Mouse (Mus musculus): ENCODE measurements around the gene Dlg2. TPM values are rescaled to one million over a fixed set of nuclear protein-coding genes. Genes with fewer than 3 reads are reported as not detected.

Dlg2 gene
- polyA plus RNA-seq, 1 experiment: 89.8 TPM

DNA sequence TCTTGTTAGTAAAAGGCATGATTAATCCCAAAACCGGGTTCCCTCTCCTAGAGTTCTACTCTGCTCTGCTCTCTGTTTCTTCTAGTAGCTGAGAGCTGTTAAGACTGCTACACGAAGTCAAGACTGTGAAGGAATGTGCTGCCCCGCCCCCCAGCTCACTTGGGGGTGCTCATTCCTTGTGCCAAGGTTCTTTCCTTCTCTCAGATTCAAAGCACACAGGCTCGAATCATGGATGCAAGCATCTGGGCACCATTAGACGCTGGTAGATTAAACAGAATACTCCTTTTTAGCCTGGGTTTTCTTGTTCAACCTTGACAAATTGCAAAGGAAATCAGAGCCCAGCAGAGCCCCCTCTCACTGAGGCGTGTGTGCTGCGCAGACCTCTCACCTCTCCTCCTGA is 1804.5 kb downstream of the Dlg2 start:
- Histone ChIP-seq H3K4me1 (ENCODE audit: control insufficient read depth, insufficient read depth, low read length) (peaks cover 22% of the 10 kb centered on the region; the same call in 1 of the 2 replicates), H3K27ac (ENCODE audit: insufficient read depth, low read length) (no peak overlapping the region), H3K4me3 (replicated peaks; ENCODE audit: insufficient read depth, low read depth, low read length) (no peak overlapping the region), H3K27me3 (ENCODE audit: control insufficient read depth, insufficient read depth, low read length) (no peaks in the 10 kb centered on the region)
- no peak for DNase-seq
- 53% methylated on average over 7 of the region's 7 CpGs for WGBS
- TF ChIP-seq CTCF (IDR thresholded peaks at IDR 0.05; ENCODE audit: borderline replicate concordance, insufficient read depth, low read depth, low read length): no peak
- no peak for TF ChIP-seq POLR2A (IDR thresholded peaks at IDR 0.05; ENCODE audit: borderline replicate concordance, insufficient read depth, low read length)

DNA sequence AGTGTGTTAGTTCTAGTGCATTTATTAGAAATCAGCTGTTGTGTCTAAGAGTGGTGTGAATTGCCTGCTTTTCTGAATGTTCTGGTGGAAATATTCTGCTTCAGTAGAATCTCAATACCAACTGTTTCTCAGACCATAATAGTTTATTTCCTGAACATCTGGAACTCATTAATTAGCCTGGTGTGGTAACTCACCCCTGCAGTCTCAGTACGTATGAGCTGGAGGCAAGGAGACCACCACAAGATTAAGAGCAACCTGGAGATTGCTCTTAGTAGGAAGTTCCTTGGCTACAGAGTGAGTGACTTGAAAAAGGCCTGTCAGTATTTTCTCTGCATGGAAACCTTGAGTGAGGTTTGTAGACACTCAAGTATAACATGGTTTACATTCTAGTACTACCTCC is 1810.6 kb downstream of the Dlg2 start:
- Histone ChIP-seq H3K4me3 (replicated peaks; ENCODE audit: insufficient read depth, low read depth, low read length) (no peak overlapping the region), H3K4me1 (ENCODE audit: control insufficient read depth, insufficient read depth, low read length) (peaks cover 16% of the 10 kb centered on the region; the same call in 1 of the 2 replicates), H3K27ac (ENCODE audit: insufficient read depth, low read length) (no peak overlapping the region), H3K27me3 (ENCODE audit: control insufficient read depth, insufficient read depth, low read length) (no peaks in the 10 kb centered on the region)
- DNase-seq: no peak
- 45% methylated on average over 1 of the region's 1 CpGs for WGBS
- no peak for TF ChIP-seq CTCF (IDR thresholded peaks at IDR 0.05; ENCODE audit: borderline replicate concordance, insufficient read depth, low read depth, low read length)
- TF ChIP-seq POLR2A (IDR thresholded peaks at IDR 0.05; ENCODE audit: borderline replicate concordance, insufficient read depth, low read length): no peak

DNA sequence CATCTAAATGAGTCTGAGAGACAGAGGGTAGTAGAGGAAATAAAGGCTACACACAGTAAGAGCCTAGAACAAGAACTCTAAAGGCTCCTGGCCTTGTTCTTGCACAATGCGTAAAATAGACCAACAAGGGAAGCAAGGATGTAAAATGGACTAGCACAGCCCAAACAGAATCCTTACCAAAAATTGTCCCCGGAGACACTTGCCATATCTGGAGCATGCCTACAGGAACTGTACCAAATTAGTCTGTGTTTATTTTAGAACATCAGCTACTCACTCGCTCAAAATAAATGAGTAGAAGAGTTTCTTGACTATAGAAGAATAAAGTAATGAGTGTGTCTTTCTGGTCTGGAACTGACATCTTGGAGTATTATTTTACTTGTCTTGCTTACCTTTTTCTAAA is 1812.3 kb downstream of the Dlg2 start:
- TF ChIP-seq POLR2A (IDR thresholded peaks at IDR 0.05; ENCODE audit: borderline replicate concordance, insufficient read depth, low read length): no peak
- no peak for TF ChIP-seq CTCF (IDR thresholded peaks at IDR 0.05; ENCODE audit: borderline replicate concordance, insufficient read depth, low read depth, low read length)
- Histone ChIP-seq H3K4me3 (replicated peaks; ENCODE audit: insufficient read depth, low read depth, low read length) (no peak overlapping the region), H3K27me3 (ENCODE audit: control insufficient read depth, insufficient read depth, low read length) (no peaks in the 10 kb centered on the region), H3K4me1 (ENCODE audit: control insufficient read depth, insufficient read depth, low read length) (peaks cover 13% of the 10 kb centered on the region; the same call in 1 of the 2 replicates), H3K27ac (ENCODE audit: insufficient read depth, low read length) (no peak overlapping the region)
- DNase-seq: no peak
- 32% methylated on average over 3 of the region's 3 CpGs for WGBS

DNA sequence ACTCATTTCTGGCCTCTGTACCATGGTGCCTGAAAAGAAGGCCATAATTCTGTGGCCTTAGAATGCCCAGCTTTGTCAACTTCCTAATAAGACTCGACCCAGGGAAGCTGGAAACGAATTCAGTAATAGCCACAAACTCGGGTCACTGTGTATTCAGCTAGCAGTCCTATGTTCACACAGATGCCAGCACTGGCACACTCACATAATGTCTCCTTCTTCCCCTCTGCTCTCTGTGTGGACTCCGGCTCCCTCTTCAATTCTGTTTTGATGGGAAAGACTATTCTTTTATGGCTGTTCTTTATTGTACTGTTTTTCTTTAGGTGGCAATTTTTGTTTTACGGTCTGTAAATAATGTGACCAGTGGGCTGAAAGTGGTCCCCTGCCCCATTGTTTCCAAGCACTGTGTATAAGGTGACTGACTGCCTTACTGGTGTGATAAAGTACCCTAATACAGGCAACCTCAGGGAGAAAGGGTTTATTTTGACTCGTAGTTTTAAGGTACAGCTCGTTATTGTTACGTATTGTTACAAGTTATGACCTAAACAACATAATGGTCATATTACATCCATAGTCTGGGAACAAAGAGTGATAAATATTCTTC is 1816.5 kb downstream of the Dlg2 start:
- Histone ChIP-seq H3K4me3 (replicated peaks; ENCODE audit: insufficient read depth, low read depth, low read length) (no peak overlapping the region), H3K4me1 (ENCODE audit: control insufficient read depth, insufficient read depth, low read length) (peaks cover 3% of the 10 kb centered on the region; the same call in 1 of the 2 replicates)
- 70% methylated on average over 8 of the region's 8 CpGs for WGBS

DNA sequence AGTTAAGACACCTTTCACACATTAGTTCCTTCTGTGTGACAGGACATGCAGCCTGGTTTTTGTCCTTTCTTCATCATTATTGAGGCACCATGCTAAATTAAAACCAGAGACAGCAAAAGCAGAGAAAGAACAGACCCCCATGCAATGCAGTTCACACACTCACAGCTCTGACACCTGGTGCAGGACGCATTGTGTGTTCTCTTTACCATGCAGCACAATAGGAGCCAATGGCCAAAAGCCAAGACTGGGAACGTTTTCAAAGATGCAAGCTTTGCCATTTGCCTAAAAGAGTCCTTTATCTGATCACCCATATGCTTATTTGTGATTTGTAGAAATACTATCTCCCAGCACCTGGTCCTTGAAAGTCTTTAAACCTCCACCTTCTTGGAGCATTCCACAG is 1824.6 kb downstream of the Dlg2 start:
- DNase-seq: peak; percentile 67 to 84
- Histone ChIP-seq H3K27me3 (ENCODE audit: control insufficient read depth, insufficient read depth, low read length) (no peaks in the 10 kb centered on the region), H3K4me3 (replicated peaks; ENCODE audit: insufficient read depth, low read depth, low read length) (no peak overlapping the region), H3K27ac (ENCODE audit: insufficient read depth, low read length) (peak overlapping the region; percentile 6; the same call in 1 of the 2 replicates), H3K4me1 (ENCODE audit: control insufficient read depth, insufficient read depth, low read length) (peaks cover 3% of the 10 kb centered on the region; the same call in 1 of the 2 replicates)
- WGBS: 3% methylated on average over 2 of the region's 2 CpGs
- TF ChIP-seq CTCF (IDR thresholded peaks at IDR 0.05; ENCODE audit: borderline replicate concordance, insufficient read depth, low read depth, low read length): no peak
- no peak for TF ChIP-seq POLR2A (IDR thresholded peaks at IDR 0.05; ENCODE audit: borderline replicate concordance, insufficient read depth, low read length)

More for the DNA sequence above, 1816.5 kb downstream of the Dlg2 start:
- Histone ChIP-seq H3K27ac (ENCODE audit: insufficient read depth, low read length) (no peak overlapping the region), H3K27me3 (ENCODE audit: control insufficient read depth, insufficient read depth, low read length) (no peaks in the 10 kb centered on the region)
- DNase-seq: no peak
- TF ChIP-seq POLR2A (IDR thresholded peaks at IDR 0.05; ENCODE audit: borderline replicate concordance, insufficient read depth, low read length): no peak
- no peak for TF ChIP-seq CTCF (IDR thresholded peaks at IDR 0.05; ENCODE audit: borderline replicate concordance, insufficient read depth, low read depth, low read length)

DNA sequence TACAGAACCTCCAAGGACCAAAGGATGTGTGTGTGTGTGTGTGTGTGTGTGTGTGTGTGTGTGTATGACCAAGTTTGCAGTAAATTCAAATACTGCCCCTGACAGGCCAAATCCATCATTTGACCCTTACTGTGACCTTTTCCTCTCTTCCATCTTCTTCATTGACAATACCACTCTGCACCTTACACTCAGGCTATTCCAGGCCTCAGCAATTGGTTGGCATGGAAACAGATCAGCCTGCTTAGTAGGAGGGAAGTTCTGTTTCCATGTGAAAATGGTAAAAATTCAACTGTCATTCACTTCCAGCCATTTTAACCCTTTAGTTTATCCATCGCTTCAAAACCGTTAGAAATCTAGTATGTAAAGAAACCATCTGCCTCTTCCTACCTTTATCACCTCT is 1831.2 kb downstream of the Dlg2 start:
- peaks cover 4% of the 10 kb centered on the region; the same call in 1 of the 2 replicates for H3K4me1 ChIP-seq (ENCODE audit: control insufficient read depth, insufficient read depth, low read length)
- H3K4me3 ChIP-seq (replicated peaks; ENCODE audit: insufficient read depth, low read depth, low read length): no peak overlapping the region
- H3K27me3 ChIP-seq (ENCODE audit: control insufficient read depth, insufficient read depth, low read length): no peaks in the 10 kb centered on the region
- DNase-seq: no peak
- H3K27ac ChIP-seq (ENCODE audit: insufficient read depth, low read length): no peak overlapping the region
- no peak for TF ChIP-seq CTCF (IDR thresholded peaks at IDR 0.05; ENCODE audit: borderline replicate concordance, insufficient read depth, low read depth, low read length)
- no peak for TF ChIP-seq POLR2A (IDR thresholded peaks at IDR 0.05; ENCODE audit: borderline replicate concordance, insufficient read depth, low read length)
- 89% methylated on average over 2 of the region's 2 CpGs for WGBS

DNA sequence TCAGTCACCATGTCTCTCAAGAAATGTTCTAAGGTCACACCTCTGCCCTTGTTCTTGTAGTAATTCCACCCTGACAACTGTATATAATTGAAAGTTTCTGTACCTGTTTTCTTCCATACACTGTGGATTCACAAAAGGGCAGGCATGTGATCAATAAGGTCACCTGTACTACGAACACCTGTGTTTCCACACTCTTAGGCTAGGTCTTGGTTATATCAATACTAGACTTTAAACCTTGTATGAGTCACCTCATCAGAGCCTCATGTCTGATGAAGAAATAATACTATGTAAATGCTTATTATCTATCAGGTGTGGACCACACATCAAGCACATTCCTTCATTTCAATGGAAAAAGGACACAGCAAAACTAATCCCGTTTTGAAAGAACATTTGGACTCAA is 1831.7 kb downstream of the Dlg2 start:
- WGBS: 76% methylated on average over 2 of the region's 2 CpGs
- TF ChIP-seq CTCF (IDR thresholded peaks at IDR 0.05; ENCODE audit: borderline replicate concordance, insufficient read depth, low read depth, low read length) (no peak), POLR2A (IDR thresholded peaks at IDR 0.05; ENCODE audit: borderline replicate concordance, insufficient read depth, low read length) (no peak)
- DNase-seq: no peak
- Histone ChIP-seq H3K27ac (ENCODE audit: insufficient read depth, low read length) (no peak overlapping the region), H3K4me3 (replicated peaks; ENCODE audit: insufficient read depth, low read depth, low read length) (no peak overlapping the region), H3K27me3 (ENCODE audit: control insufficient read depth, insufficient read depth, low read length) (no peaks in the 10 kb centered on the region), H3K4me1 (ENCODE audit: control insufficient read depth, insufficient read depth, low read length) (peaks cover 4% of the 10 kb centered on the region; the same call in 1 of the 2 replicates)

DNA sequence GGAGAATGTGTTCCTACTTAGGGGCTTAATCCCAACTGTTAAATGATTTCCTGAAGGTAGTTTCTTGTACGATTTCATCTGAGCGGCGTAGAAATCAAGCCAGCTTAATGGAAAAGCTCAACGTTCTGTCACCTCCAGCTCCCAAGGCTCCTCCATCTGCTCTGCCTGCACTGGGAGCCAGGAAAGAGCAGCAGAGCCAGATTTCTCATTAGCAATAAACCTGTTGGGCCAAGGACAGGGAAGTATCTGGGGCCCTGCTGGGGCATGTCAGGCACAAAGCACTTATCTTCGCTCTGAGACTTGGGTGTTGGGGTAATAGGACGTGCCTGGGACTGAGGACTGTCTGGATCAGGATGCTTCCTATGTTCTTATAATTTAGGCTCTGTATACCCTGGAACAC is 1839.9 kb downstream of the Dlg2 start:
- Histone ChIP-seq H3K27me3 (ENCODE audit: control insufficient read depth, insufficient read depth, low read length) (no peaks in the 10 kb centered on the region), H3K4me1 (ENCODE audit: control insufficient read depth, insufficient read depth, low read length) (peaks cover 22% of the 10 kb centered on the region), H3K4me3 (replicated peaks; ENCODE audit: insufficient read depth, low read depth, low read length) (no peak overlapping the region), H3K27ac (ENCODE audit: insufficient read depth, low read length) (no peak overlapping the region)
- DNase-seq: peak; percentile 88 to 96
- TF ChIP-seq CTCF (IDR thresholded peaks at IDR 0.05; ENCODE audit: borderline replicate concordance, insufficient read depth, low read depth, low read length) (no peak), POLR2A (IDR thresholded peaks at IDR 0.05; ENCODE audit: borderline replicate concordance, insufficient read depth, low read length) (no peak)
- WGBS: 14% methylated on average over 6 of the region's 6 CpGs
